Mouse (Mus musculus): ENCODE results near the gene Mrgpre. TPM values are rescaled to one million over a fixed set of nuclear protein-coding genes. Genes with fewer than 3 reads are reported as not detected.

Mrgpre gene
- polyA plus RNA-seq (2012; rRNA removed): 6.2 and 6.3 TPM in 2 replicates

DNA sequence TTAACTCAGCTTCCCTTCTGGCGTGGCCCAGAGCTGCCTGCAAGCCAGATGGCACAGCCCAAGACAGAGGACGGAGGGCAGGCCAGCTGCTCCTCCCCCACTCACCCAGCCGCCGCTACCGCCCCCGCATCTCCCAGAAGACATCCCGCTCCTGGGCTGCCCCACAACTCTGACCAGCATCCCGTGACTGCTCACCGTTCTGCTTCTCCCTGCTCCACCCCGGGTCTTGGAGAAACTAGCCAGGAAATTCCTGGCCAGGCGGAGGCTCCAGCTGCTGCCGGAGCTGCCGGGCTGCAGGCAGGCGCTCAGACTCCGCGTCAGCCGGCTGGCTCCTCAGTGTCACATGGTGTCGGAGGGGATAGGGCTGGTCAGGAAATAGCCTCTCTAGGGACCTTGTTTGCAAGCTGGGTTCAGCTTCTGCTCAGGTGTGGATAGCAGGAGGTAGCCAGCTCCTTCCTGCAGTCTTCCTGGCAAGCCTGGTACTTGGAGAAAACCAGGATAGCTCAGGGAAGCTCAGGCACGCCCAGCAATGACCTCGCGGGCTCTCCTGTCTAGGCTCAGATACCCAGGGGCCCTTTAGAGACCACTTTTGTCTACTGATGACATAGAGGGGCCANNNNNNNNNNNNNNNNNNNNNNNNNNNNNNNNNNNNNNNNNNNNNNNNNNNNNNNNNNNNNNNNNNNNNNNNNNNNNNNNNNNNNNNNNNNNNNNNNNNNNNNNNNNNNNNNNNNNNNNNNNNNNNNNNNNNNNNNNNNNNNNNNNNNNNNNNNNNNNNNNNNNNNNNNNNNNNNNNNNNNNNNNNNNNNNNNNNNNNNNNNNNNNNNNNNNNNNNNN is at the start of gene Mrgpre:
Mrgpre (minus strand) TSS at position 505 of the 834 bp plus-strand sequence.
- DNase-seq (ENCODE audit: extremely low spot score in 1 of 2, low spot score in 1 of 2): peak; percentile 51 to 68

DNA sequence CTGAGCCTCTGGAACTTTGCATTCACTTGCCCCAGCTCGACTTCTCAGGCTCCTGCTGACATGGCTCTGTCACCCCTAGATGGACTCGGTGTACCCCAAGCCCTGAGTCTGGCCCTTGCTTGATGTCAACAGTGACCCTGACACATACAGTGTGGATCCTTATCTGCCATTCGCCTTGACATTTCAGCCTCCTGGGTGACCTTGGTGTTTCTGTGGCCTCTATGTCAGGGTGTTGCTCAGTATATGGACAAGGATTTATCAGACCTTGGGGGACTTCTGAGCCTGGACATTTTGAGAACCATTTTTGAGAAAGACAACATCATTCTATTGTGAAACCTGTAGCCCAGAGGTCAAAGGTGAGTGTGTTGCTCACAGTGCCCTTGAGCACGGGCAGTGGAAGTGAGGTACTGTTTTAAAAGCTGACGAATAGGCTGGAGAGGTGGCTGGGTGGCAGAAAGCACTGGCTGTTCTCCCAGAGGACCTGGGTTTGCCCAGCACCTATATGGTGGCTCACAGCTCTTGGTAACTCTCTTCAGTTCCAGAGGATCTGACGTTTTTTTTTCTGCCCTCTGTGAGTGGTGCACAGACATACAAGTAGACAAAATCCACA is 49.4 kb upstream of the Mrgpre start:
- DNase-seq (ENCODE audit: extremely low spot score in 1 of 2, low spot score in 1 of 2): no peak

GRCm38 (mm10) chr7:143832611-143833010 is 48.3 kb upstream of the Mrgpre start:
- no peak for DNase-seq (ENCODE audit: extremely low spot score in 1 of 2, low spot score in 1 of 2)

DNA sequence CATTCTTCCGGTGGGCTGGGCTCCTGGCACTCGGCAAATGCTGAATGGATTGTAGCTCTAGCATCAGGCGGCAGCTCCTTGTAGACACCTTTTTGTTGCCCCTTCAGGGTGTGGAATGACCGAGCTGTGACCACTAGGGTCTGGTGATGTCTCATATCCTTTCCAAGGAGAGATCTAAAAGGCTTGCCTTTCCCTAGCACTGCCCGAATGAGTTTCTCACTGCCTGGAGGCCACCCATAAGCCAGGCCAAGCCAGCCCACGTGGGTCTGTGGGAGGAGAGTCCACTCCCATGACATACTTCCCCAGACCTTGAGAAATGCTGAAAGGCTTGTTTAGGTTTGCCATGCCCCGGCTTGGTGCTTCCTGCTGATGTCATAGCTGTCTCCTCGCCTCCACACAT is 47.9 kb upstream of the Mrgpre start:
- DNase-seq (ENCODE audit: extremely low spot score in 1 of 2, low spot score in 1 of 2): no peak

- peak in 1 of 2 experiments; percentile 28 for DNase-seq (ENCODE audit: extremely low spot score in 1 of 2, low spot score in 1 of 2)
Measured at GRCm38 (mm10) chr7:143830399-143830798, 46.1 kb upstream of the Mrgpre start.

- DNase-seq (ENCODE audit: extremely low spot score in 1 of 2, low spot score in 1 of 2): peak; percentile 96 to 97
Measured at GRCm38 (mm10) chr7:143829504-143830331, 45.4 kb upstream of the Mrgpre start.

GRCm38 (mm10) chr7:143826985-143827384 is 42.7 kb upstream of the Mrgpre start:
- DNase-seq (ENCODE audit: extremely low spot score in 1 of 2, low spot score in 1 of 2): no peak

GRCm38 (mm10) chr7:143823266-143823605 is 38.9 kb upstream of the Mrgpre start:
- no peak for DNase-seq (ENCODE audit: extremely low spot score in 1 of 2, low spot score in 1 of 2)

GRCm38 (mm10) chr7:143822375-143823265 is 38.3 kb upstream of the Mrgpre start, which contains the start of the genes Nadsyn1 and Dhcr7:
Nadsyn1 (minus strand) TSS chr7:143822849.
Dhcr7 (plus strand) TSS chr7:143823145.
- peak; percentile 98 to 99 for DNase-seq (ENCODE audit: extremely low spot score in 1 of 2, low spot score in 1 of 2)

- no peak for DNase-seq (ENCODE audit: extremely low spot score in 1 of 2, low spot score in 1 of 2)
Measured at GRCm38 (mm10) chr7:143821241-143821640, 36.9 kb upstream of the Mrgpre start.

GRCm38 (mm10) chr7:143819201-143819600 is 34.9 kb upstream of the Mrgpre start:
- no peak for DNase-seq (ENCODE audit: extremely low spot score in 1 of 2, low spot score in 1 of 2)

GRCm38 (mm10) chr7:143808909-143809308 is 24.6 kb upstream of the Mrgpre start:
- DNase-seq (ENCODE audit: extremely low spot score in 1 of 2, low spot score in 1 of 2): peak in 1 of 2 experiments; percentile 17

DNA sequence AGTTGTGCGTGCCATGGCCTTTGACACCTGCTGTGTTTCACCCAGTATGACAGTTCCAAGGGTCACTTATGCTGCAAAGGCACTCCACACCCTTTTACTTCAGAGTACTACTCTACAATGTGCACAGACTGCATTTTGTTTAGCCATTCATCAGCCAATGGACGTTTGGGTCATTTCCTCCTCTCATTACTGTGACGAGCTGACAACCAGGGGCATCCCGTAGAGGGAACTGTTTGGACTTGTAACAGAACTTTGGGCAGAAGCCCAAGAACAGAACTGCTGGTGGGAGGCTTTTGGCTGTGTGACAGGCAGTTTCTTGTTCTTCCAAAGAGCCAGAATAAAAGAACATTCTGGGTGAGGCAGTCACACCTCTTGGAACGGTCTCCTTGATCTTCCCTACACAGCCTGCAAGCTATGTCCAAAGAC is 20.9 kb upstream of the Mrgpre start:
- peak; percentile 27 to 63 for DNase-seq (ENCODE audit: extremely low spot score in 1 of 2, low spot score in 1 of 2)

DNA sequence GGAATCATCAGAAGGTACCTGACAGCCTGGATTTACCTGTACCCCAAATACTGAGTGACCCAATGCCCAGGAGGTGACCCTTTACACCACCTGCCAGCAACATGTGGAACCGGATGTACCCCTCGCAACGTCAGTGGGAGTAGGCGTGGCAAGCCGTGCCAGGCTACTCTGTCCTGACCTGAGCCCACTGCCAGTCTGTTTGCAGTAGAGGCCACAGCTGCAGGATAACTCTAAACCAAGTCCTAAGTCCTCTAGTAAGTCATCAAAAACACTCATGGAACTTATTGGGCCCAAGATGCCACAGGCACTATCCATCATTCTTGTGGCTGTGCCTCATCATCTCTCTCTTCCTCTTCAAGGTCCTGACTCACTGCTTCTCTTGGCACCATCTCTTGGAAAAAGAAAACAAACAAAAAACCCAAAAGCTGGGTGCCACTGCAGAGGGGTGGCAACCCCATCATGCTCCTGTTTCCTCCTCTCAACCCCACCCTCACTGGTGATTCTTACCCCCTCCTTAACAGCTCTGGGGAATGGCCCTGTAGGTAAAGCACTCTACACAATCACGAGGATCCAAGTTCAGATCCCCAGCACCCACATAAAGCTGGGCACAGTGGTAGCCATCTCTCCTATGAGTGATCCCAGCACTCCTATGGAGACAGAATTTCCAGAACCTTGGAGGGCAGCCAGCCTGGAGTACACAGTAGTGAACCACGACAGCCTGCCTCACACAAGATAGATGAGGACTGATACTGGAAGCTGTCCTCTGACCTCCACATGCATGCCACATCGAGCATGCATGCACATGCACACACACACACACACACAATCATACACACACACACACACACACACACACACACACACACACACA is 17.1 kb upstream of the Mrgpre start:
- DNase-seq (ENCODE audit: extremely low spot score in 1 of 2, low spot score in 1 of 2): no peak

DNA sequence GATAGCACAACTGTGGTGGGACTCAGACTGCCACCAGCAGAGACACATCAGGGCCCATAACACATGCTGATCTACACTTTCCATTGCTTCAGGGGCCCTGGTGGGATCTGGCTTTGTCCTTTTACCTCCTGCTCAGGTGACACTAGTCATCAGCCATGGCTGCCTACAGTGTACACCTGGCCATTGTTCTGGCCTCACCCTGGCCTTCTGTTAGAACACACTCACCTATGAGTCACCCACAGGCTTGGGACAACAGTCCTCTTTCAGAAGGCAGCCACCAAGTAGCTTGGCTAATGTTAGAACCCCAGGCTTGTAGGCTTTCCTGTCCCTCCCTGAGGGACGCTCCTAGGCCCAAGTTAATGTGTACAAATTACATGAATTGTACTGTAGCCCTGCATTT is 16.5 kb upstream of the Mrgpre start:
- DNase-seq (ENCODE audit: extremely low spot score in 1 of 2, low spot score in 1 of 2): no peak

GRCm38 (mm10) chr7:143798783-143799182 is 14.5 kb upstream of the Mrgpre start:
- DNase-seq (ENCODE audit: extremely low spot score in 1 of 2, low spot score in 1 of 2): no peak

- DNase-seq (ENCODE audit: extremely low spot score in 1 of 2, low spot score in 1 of 2): peak in 1 of 2 experiments; percentile 16
Measured at GRCm38 (mm10) chr7:143793121-143793520, 8.8 kb upstream of the Mrgpre start.

- DNase-seq (ENCODE audit: extremely low spot score in 1 of 2, low spot score in 1 of 2): no peak
Measured at GRCm38 (mm10) chr7:143792336-143792985, 8.2 kb upstream of the Mrgpre start.

All from frontal cortex, adult 2 months (tissue).